Mouse (Mus musculus): ENCODE results near the gene Kcnd3. TPM values are rescaled to one million over a fixed set of nuclear protein-coding genes. Genes with fewer than 3 reads are reported as not detected.

Kcnd3 gene
- not detected in 4 replicates for total RNA-seq (2023)

GRCm38 (mm10) chr3:105451627-105452555, at the start of gene Kcnd3:
Gene Kcnd3, plus strand, starts transcription at chr3:105452330.

DNA sequence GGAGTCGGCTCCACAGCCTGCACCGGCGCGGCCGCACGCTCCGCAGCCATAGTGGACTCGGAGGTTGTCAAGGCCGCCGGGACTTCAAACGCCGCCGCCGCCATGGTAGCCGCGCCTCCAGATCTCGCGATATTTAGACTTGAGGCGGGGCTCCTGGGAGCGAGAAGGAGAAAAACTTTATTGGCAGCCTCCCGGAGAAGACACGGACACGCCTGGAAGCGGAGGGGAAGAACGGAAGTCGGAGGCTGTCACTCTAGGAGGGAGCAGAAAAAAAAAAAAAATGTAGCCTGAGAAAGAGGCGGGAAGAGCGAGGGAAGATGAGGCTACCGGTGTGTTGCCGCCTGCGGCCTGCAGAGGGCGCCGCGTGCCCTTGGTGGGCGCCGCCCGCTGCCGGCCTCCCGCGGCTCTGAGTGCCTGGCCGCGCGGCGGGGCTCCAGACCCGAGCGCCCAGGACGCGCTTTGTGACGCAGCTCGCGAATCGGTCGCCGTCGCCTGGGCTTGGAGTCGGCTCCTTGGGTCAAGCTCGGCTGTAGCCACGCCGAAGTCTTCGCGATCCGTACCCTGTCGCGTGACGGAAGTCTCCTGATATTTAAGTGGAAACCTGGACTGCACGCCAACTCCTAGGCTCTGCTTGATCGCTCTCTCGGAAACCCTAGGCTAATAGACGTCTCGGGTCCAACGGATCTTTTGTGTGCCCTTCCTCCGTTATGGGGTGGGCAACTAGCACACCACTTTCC, 235.4 kb downstream of the Kcnd3 start, which contains the start of gene Ddx20:
Gene Ddx20, minus strand, starts transcription at position 251 of the 737 bp plus-strand sequence.

DNA sequence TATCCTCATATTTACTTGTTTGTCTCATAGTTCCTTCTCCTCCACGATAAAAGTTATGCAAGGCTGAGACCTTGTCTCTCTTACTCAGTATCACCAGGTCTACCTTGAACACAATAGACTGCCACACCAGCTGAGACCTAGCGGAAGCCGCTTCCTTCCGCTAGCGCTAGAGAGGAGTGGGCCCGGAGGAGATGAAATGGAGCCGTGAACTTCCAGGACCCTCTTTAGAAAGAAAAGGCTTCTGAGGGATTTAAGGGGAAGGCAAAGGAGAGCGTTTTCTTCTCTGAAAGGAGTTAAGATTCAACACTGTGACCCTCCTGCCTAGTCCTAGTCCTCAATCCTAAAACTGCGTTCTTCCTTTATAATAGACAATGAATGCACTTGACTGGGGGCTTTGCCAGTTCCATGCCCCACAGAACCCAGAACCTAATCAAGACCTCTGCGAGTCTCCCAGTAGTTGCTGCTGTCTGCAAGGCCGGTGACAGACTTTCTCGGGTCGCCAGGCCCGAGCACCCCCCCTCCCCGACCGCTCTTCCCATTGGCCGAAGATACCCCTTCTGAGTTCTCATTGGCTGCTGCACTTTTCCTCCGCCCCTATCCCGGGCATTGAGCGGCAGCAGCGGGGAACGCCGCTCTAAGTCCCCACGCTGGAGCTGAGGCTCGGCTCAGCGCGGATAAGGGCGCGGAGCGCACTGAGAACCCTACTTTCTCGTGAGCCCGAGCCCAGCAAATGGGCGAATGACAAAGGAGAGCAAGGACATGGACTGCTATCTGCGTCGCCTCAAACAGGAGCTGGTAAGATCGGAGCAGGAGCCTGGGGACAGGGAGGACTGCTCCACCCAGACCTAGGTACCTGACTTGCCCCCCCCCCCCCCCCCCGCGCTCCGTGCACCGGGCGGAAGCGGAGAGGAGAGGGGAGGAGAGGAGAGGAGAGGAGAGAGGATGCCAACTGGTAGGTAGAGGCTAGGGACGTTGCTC, 252.2 kb downstream of the Kcnd3 start, which contains the start of gene Inka2:
Gene Inka2, plus strand, starts transcription at position 569 of the 978 bp plus-strand sequence.

Other genes starting within 250 kb of the Kcnd3 start
- 32.4 to 34.6 TPM (median 33.8 TPM) in 4 replicates for gene Ddx20, start 235.2 kb downstream of the Kcnd3 start, total RNA-seq (2023)

All from B cell, adult 62 days (primary cell).